Mouse (Mus musculus) thymus, adult 2 months (tissue): ENCODE data around the gene Arnt2. TPM values are rescaled to one million over a fixed set of nuclear protein-coding genes. Genes with fewer than 3 reads are reported as not detected.

Source experiments
- DNase-seq: peaks from one replicate; pipeline ENCODE4 v3.0.0; 2021
- H3K27ac ChIP-seq: fragments of 200-500 bp; 2 replicates; pipeline ENCODE4 v1.5.1; 2012; ENCODE audit warnings: low read length, control low read depth; ENCODE audit not compliant: control insufficient read depth, insufficient read depth
- H3K27me3 ChIP-seq: fragments of 200-500 bp; 2 replicates; pipeline ENCODE4 v1.6.1; 2012; ENCODE audit warnings: mild to moderate bottlenecking, low read length, moderate library complexity, mixed read lengths; ENCODE audit not compliant: control insufficient read depth, insufficient read depth
- H3K36me3 ChIP-seq: fragments of 200-500 bp; 2 replicates; pipeline ENCODE4 v1.6.1; 2012; ENCODE audit warnings: mild to moderate bottlenecking, low read length, moderate library complexity; ENCODE audit not compliant: control insufficient read depth, insufficient read depth
- H3K4me1 ChIP-seq: fragments of 200-500 bp; replicated peaks from 2 replicates; pipeline ENCODE4 v1.6.1; 2012; ENCODE audit warnings: low read length; ENCODE audit not compliant: control insufficient read depth, insufficient read depth
- H3K4me3 ChIP-seq: fragments of 200-500 bp; 2 replicates; pipeline ENCODE4 v1.5.1; 2012; ENCODE audit warnings: mild to moderate bottlenecking, low read length, control low read depth, moderate library complexity; ENCODE audit not compliant: control insufficient read depth, insufficient read depth
- CTCF ChIP-seq: fragments of 200-500 bp; IDR thresholded peaks from 2 replicates; pipeline ENCODE4 v1.5.1; 2012; ENCODE audit warnings: mild to moderate bottlenecking, control low read depth, low read length, moderate library complexity, borderline replicate concordance; ENCODE audit not compliant: control insufficient read depth, poor library complexity, insufficient read depth; ENCODE audit errors: extremely low read depth
- POLR2A ChIP-seq: fragments of 200-500 bp; IDR thresholded peaks from 2 replicates; pipeline ENCODE4 v1.6.1; 2012; ENCODE audit warnings: mild to moderate bottlenecking, low read length, control low read depth, moderate library complexity; ENCODE audit not compliant: control insufficient read depth, poor library complexity, insufficient read depth; ENCODE audit errors: extremely low read depth
- WGBS: fragments of 180-500 bp; shearing (Covaris S2); methylation state at CpG from one replicate; pipeline ENCODE4 v1.1.7; 2018; 5-methylcytosine and 5-hydroxymethylcytosine counted together
- polyA plus RNA-seq: library from polyadenylated mRNA; depleted of rRNA; stranded (reverse); fragments of >200 nt; gene quantifications from 2 replicates; pipeline ENCODE4 v1.2.3, GENCODE M21; 2012

Gene Arnt2
- polyA plus RNA-seq, 1 experiment, result 1.9 TPM

DNA sequence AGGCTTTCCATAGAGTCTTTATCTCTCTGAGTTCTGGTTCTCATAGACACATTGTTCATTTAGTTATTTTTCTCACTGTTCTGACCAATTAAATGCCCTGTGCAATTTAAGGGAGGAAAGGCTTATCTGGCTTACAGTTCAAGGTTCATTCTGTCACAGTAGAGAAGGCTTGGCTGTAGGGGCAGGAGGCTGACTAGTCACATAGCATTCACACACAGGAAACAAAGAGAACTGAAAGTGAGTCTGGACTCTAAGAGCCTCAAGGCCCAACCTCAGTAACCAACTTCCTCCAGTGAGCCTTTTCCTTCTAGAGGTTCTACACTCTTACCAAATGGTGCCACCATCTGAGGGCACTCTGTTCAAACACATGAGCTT lies 11.3 kb upstream of the Arnt2 start:
- Histone ChIP-seq H3K27me3 (no peaks in the 10 kb centered on the region), H3K27ac (no peak overlapping the region), H3K4me1 (no peaks in the 10 kb centered on the region), H3K36me3 (no peaks in the 10 kb centered on the region), H3K4me3 (no peak overlapping the region)
- DNase-seq, result no peak
- TF ChIP-seq CTCF, result no peak
- no peak for TF ChIP-seq POLR2A

GRCm38 (mm10) chr7:84420581-84421290 lies 10.8 kb upstream of the Arnt2 start:
- H3K4me3 ChIP-seq, result no peak overlapping the region
- H3K4me1 ChIP-seq, result no peaks in the 10 kb centered on the region
- H3K27me3 ChIP-seq, result no peaks in the 10 kb centered on the region
- no peak for TF ChIP-seq CTCF
- no peak for TF ChIP-seq POLR2A
- 79% methylated on average over 3 of the region's 3 CpGs for WGBS
- H3K36me3 ChIP-seq, result no peaks in the 10 kb centered on the region
- no peak overlapping the region for H3K27ac ChIP-seq
- DNase-seq, result no peak

- TF ChIP-seq POLR2A, result no peak
- no peak for TF ChIP-seq CTCF
- no peak for DNase-seq
- Histone ChIP-seq H3K27ac (no peak overlapping the region), H3K27me3 (no peaks in the 10 kb centered on the region), H3K4me3 (no peak overlapping the region), H3K4me1 (no peaks in the 10 kb centered on the region), H3K36me3 (no peaks in the 10 kb centered on the region)
These were observed 7.5 kb upstream of the Arnt2 start for GRCm38 (mm10) chr7:84417441-84417840.

- Histone ChIP-seq H3K4me3 (no peak overlapping the region), H3K4me1 (0 out of 2 replicates have a peak, but pooled peaks cover 3% of the 10 kb centered on the region), H3K27me3 (peaks cover 6% of the 10 kb centered on the region; the same call in 1 of the 2 replicates), H3K36me3 (no peaks in the 10 kb centered on the region), H3K27ac (no peak overlapping the region)
- 85% methylated on average over 8 of the region's 8 CpGs for WGBS
- no peak for TF ChIP-seq POLR2A
- TF ChIP-seq CTCF, result no peak
- DNase-seq, result no peak
These were observed 2.6 kb upstream of the Arnt2 start for GRCm38 (mm10) chr7:84412570-84412969.

GRCm38 (mm10) chr7:84409241-84409895 lies 608 bp downstream of the Arnt2 start:
- 9% methylated on average over 39 of the region's 39 CpGs for WGBS
- Histone ChIP-seq H3K4me3 (no peak overlapping the region), H3K27me3 (peaks cover 6% of the 10 kb centered on the region; the same call in 1 of the 2 replicates), H3K36me3 (no peaks in the 10 kb centered on the region), H3K4me1 (0 out of 2 replicates have a peak, but pooled peaks cover 3% of the 10 kb centered on the region), H3K27ac (no peak overlapping the region)
- TF ChIP-seq CTCF (no peak), POLR2A (no peak)
- no peak for DNase-seq

DNA sequence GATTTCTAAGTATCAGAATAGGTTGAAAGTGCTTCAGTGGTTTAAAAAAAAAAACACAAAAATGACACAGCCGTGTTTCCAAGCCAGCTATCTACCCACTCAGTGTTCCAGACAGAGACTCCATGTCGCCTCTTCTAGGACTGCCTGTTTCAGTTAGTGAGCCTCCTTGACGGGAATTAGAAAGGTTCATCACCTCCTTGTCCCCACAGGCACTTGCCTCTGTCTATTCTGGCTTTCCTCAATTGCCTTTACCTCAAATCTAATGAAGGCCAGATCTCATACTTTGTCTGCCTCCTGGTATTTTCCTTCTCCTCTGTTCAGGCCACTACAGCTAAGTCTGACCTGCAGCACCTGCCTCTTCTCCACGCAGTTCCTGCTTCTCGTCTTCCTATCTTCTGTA lies 1.7 kb downstream of the Arnt2 start:
- no peaks in the 10 kb centered on the region for H3K36me3 ChIP-seq
- H3K4me3 ChIP-seq, result no peak overlapping the region
- TF ChIP-seq CTCF, result no peak
- TF ChIP-seq POLR2A, result no peak
- 48% methylated on average over 5 of the region's 5 CpGs for WGBS
- H3K27ac ChIP-seq, result no peak overlapping the region
- H3K27me3 ChIP-seq, result peaks cover 6% of the 10 kb centered on the region; the same call in 1 of the 2 replicates
- H3K4me1 ChIP-seq, result 0 out of 2 replicates have a peak, but pooled peaks cover 3% of the 10 kb centered on the region
- no peak for DNase-seq

- 79% methylated on average over 5 of the region's 5 CpGs for WGBS
- no peaks in the 10 kb centered on the region for H3K36me3 ChIP-seq
- no peaks in the 10 kb centered on the region for H3K4me1 ChIP-seq
- DNase-seq, result no peak
- TF ChIP-seq POLR2A (no peak), CTCF (no peak)
- H3K27ac ChIP-seq, result no peak overlapping the region
- H3K4me3 ChIP-seq, result no peak overlapping the region
- peaks cover under 1% of the 10 kb centered on the region; the same call in 1 of the 2 replicates for H3K27me3 ChIP-seq
These were observed 6.6 kb downstream of the Arnt2 start for GRCm38 (mm10) chr7:84403371-84403770.
